Mouse (Mus musculus): ENCODE measurements around the gene Aknad1. TPM values are rescaled to one million over a fixed set of nuclear protein-coding genes. Genes with fewer than 3 reads are reported as not detected.

Aknad1 gene
- polyA plus RNA-seq, 1 experiment from 2014 or later, result 0.09 TPM

DNA sequence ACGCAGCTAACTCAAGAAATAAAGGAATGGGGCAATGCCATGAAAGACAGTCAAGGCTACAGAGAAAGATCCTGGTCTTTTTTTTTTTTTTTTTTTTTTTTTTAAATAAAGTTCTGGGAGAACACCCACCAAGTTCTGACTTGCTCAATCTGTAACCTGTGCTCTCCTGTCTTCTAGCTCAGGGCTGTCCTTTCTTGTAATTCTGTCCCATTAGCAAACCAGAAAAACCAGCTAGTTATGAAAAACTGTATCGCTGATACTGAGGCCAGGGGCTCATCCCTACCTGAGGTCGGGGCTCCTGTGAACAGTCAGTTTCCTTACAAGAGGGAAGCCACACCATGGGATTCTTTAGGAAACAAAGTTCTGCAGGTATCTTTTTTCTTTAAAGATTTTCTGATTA lies 51.0 kb downstream of the Aknad1 start:
- Histone ChIP-seq H3K4me2 (no peak overlapping the region), H3K4me3 (no peak overlapping the region), H3K9ac (no peak overlapping the region), H3K4me1 (peaks cover 7% of the 10 kb centered on the region; the same call in 1 of the 2 replicates), H3K27ac (no peak overlapping the region), H3K27me3 (no peaks in the 10 kb centered on the region), H3K36me3 (peaks cover 21% of the 10 kb centered on the region), H3K9me3 (no peaks in the 10 kb centered on the region)
- ATAC-seq (ENCODE audit: borderline replicate concordance, extremely low read depth, low FRiP score, low TSS enrichment), result no peak
- WGBS, result 81% methylated on average over 3 of the region's 3 CpGs

DNA sequence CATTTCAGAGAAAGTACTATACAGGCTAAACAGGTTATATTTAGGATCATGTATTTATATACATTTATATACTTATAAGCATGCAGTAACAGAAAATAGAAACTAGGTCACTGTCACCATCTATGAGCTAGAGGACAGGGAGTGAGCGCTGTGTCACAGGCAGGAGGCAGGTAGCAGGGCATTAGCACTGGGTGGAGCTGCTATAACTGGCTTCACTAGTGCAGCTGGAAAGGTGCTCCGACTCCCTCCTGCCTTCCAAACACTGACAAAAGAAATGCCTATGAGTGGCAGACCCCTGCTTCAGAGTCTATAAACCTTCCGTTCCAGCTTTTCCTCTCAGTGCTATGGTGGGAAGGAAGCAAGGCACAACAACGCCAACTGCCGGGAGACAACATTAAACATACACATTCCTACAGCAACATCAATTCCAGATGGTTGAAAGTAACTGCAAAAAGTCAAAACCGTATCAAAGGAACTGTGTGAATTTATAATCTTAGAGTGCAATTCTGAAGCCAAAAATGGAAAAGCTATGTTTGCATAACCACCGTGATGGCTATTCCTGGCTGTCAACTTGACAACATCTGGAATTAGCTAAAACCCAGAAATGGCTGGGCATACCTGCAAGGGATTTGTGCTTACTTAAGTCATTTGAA lies 51.7 kb downstream of the Aknad1 start:
- WGBS, result 53% methylated on average over 7 of the region's 7 CpGs
- Histone ChIP-seq H3K27me3 (no peaks in the 10 kb centered on the region), H3K9ac (no peak overlapping the region), H3K36me3 (peaks cover 24% of the 10 kb centered on the region), H3K4me1 (peaks cover 7% of the 10 kb centered on the region; the same call in 1 of the 2 replicates), H3K4me3 (no peak overlapping the region), H3K4me2 (no peak overlapping the region), H3K27ac (no peak overlapping the region), H3K9me3 (no peaks in the 10 kb centered on the region)
- no peak for ATAC-seq (ENCODE audit: borderline replicate concordance, extremely low read depth, low FRiP score, low TSS enrichment)

DNA sequence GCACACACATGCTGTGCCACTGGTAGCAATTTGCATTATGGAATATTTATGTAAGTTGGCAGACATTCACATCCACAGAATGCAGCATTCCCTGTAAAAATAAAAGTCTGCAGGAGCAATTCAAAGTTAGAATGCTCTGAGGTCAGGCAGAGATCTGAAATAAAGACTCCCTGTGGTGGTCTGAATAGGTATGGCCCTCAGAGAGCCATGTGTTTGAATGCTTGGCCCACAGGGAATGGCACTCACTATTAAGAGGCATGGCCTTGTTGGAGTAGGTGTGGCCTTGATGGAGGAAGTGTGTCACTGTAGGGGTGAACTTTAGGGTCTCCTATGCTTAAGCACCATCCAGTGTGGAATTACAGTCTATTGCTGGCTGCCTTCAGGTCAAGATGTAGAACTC lies 53.0 kb downstream of the Aknad1 start:
- ATAC-seq (ENCODE audit: borderline replicate concordance, extremely low read depth, low FRiP score, low TSS enrichment), result no peak
- no peak overlapping the region for H3K27ac ChIP-seq
- no peaks in the 10 kb centered on the region for H3K27me3 ChIP-seq
- no peak overlapping the region for H3K9ac ChIP-seq
- no peak overlapping the region for H3K4me2 ChIP-seq
- H3K9me3 ChIP-seq, result no peaks in the 10 kb centered on the region
- no peak overlapping the region for H3K4me3 ChIP-seq
- peaks cover 7% of the 10 kb centered on the region; the same call in 1 of the 2 replicates for H3K4me1 ChIP-seq
- H3K36me3 ChIP-seq, result peaks cover 35% of the 10 kb centered on the region

DNA sequence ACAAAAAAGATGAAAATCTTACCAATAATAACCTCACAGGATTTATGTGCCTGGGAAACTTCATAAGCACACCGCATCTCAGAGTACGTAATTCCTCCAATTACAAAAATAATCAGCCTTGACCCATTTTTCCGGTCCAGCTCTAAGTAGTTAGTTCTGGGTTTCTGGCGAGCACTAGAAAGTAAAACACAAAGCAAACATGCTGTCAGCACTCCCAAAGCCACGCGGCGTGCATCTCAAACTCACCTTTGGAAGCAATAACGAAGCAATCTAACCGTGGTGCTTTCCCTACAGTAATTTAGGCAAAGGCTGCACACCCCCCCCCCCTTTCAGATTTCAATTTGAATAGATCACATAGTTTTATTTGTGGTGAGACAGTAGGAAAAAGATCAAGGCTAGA lies 55.3 kb downstream of the Aknad1 start:
- 81% methylated on average over 9 of the region's 9 CpGs for WGBS
- no peak overlapping the region for H3K4me2 ChIP-seq
- no peaks in the 10 kb centered on the region for H3K27me3 ChIP-seq
- peaks cover 51% of the 10 kb centered on the region for H3K36me3 ChIP-seq
- ATAC-seq (ENCODE audit: borderline replicate concordance, extremely low read depth, low FRiP score, low TSS enrichment), result no peak
- H3K4me1 ChIP-seq, result no peaks in the 10 kb centered on the region
- H3K27ac ChIP-seq, result no peak overlapping the region
- H3K9ac ChIP-seq, result no peak overlapping the region
- H3K4me3 ChIP-seq, result no peak overlapping the region
- no peaks in the 10 kb centered on the region for H3K9me3 ChIP-seq

DNA sequence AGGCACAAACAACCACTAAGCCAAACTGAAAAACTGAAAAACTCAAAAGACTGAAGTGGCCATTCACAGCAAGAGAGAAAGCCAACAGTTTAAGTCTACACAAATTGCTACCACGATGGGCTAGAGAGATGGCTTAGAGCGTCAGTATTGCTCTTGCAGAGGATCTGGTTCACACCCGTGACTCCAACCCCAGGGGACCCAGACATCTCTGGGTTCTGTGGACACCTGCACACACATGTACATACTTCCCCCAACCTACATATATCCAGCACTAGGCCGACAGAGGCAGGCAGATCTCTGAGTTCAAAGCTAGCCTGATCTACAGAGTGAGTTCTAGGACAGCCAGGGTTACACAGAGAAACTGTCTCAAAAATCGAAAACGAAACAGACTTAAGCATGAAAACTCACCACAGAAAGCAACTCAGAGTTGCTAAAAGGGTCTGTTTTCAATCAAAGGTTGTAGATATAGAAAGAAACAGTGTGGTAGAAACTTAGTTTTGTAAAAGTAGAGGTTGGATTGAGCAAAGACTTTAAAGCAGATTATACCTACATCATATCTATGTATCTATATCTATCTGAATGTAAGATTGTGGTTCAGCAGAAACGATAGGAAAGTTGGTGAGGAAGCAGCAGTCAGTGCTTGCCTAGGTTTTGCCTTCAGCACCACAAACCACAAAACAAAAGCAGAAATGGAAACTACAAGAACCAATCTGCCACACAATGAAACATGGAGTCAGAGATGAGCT lies 56.3 kb downstream of the Aknad1 start:
- no peak overlapping the region for H3K9ac ChIP-seq
- H3K4me2 ChIP-seq, result no peak overlapping the region
- no peak for ATAC-seq (ENCODE audit: borderline replicate concordance, extremely low read depth, low FRiP score, low TSS enrichment)
- H3K4me3 ChIP-seq, result no peak overlapping the region
- H3K4me1 ChIP-seq, result no peaks in the 10 kb centered on the region
- H3K27me3 ChIP-seq, result no peaks in the 10 kb centered on the region
- peaks cover 60% of the 10 kb centered on the region for H3K36me3 ChIP-seq
- 91% methylated on average over 7 of the region's 7 CpGs for WGBS
- no peak overlapping the region for H3K27ac ChIP-seq
- H3K9me3 ChIP-seq, result no peaks in the 10 kb centered on the region

DNA sequence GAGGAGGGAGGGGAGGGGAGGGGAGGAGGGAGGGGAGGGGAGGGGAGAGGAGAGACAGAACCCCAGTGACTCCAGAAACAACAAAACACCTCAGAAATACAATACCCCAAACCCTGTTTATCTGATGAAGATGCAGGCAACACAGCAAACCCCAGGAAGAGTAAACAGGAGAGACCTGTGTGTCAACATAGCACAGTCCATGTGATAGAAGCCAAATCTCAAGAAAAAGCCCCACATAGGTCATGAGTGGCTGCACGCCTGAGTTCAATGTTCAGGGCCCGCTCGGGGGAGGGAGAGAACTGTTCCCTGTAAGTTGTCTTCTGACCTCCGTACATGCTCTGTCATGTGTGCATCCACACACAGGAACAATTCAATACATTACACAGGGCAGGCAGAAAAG lies 56.9 kb downstream of the Aknad1 start:
- Histone ChIP-seq H3K9me3 (no peaks in the 10 kb centered on the region), H3K27ac (no peak overlapping the region), H3K36me3 (peaks cover 67% of the 10 kb centered on the region), H3K4me2 (no peak overlapping the region), H3K4me1 (no peaks in the 10 kb centered on the region), H3K4me3 (no peak overlapping the region), H3K27me3 (no peaks in the 10 kb centered on the region), H3K9ac (no peak overlapping the region)
- ATAC-seq (ENCODE audit: borderline replicate concordance, extremely low read depth, low FRiP score, low TSS enrichment), result no peak
- WGBS, result 85% methylated on average over 4 of the region's 4 CpGs

DNA sequence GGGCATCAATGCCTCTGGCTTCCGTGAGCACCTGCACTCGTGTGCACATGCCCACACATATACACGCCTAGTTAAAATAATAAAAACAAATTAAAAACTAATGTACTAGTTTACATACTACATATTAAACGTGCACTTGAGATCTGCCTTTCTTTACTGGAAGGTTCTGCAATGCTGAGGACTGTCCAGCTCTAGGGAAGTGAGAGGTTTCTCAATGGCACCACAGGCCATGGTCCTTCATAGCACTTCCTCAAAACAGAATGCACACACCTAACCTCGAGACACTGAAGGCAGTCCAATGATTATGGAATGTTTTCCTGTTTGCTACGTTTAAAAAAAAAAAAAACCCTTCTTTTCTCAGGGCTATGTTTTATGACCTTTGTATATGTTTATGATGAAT lies 58.3 kb downstream of the Aknad1 start:
- H3K27ac ChIP-seq, result no peak overlapping the region
- H3K9ac ChIP-seq, result no peak overlapping the region
- H3K9me3 ChIP-seq, result no peaks in the 10 kb centered on the region
- ATAC-seq (ENCODE audit: borderline replicate concordance, extremely low read depth, low FRiP score, low TSS enrichment), result no peak
- no peak overlapping the region for H3K4me2 ChIP-seq
- no peaks in the 10 kb centered on the region for H3K4me1 ChIP-seq
- H3K27me3 ChIP-seq, result no peaks in the 10 kb centered on the region
- H3K4me3 ChIP-seq, result no peak overlapping the region
- WGBS, result 85% methylated on average over 6 of the region's 6 CpGs
- H3K36me3 ChIP-seq, result peaks cover 73% of the 10 kb centered on the region

DNA sequence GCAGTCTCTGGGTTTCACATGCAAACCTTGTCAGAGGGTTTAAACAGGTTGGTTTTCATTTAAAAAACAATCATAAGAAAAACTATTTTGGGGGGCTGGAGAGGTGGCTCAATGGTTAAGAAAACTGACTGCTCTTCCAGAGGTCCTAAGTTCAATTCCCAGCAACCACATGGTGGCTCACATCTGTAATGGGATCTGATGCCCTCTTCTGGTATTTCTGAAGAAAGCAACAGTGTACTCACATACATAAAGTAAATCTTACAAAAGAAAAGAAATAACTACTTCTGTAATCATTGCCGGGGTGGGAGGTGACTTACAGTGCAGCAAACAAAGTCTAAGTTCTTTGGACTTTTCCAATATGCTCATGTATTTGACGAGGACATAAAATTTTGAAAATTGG lies 58.9 kb downstream of the Aknad1 start:
- peaks cover 78% of the 10 kb centered on the region for H3K36me3 ChIP-seq
- WGBS, result 78% methylated on average over 2 of the region's 2 CpGs

DNA sequence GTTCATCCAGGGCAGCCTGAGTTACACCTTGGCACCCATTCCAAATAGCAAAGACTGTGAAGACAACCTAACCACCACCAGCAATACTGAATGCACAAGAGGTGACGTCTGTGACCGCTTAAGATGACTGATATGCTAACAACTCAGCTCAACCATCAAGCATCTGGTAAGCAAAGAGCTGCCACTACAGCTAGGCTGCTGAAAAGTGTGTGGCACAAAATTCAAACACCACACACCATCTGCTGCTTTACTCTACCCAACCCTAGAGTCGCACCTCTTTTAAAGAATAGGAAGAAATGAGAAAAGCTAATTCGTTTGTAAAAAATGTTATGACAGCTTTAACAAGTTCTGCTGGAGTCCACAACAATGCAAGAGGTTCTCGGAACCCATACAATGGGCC lies 66.2 kb downstream of the Aknad1 start:
- ATAC-seq (ENCODE audit: borderline replicate concordance, extremely low read depth, low FRiP score, low TSS enrichment), result no peak
- Histone ChIP-seq H3K4me3 (no peak overlapping the region), H3K27ac (no peak overlapping the region), H3K9me3 (no peaks in the 10 kb centered on the region), H3K4me2 (no peak overlapping the region), H3K27me3 (no peaks in the 10 kb centered on the region), H3K36me3 (peaks cover 44% of the 10 kb centered on the region), H3K4me1 (no peaks in the 10 kb centered on the region), H3K9ac (no peak overlapping the region)
- 85% methylated on average over 5 of the region's 5 CpGs for WGBS

More for the DNA sequence above, 58.9 kb downstream of the Aknad1 start:
- Histone ChIP-seq H3K9me3 (no peaks in the 10 kb centered on the region), H3K4me1 (no peaks in the 10 kb centered on the region), H3K4me3 (no peak overlapping the region), H3K9ac (no peak overlapping the region), H3K27me3 (no peaks in the 10 kb centered on the region), H3K4me2 (no peak overlapping the region), H3K27ac (no peak overlapping the region)
- ATAC-seq (ENCODE audit: borderline replicate concordance, extremely low read depth, low FRiP score, low TSS enrichment), result no peak

DNA sequence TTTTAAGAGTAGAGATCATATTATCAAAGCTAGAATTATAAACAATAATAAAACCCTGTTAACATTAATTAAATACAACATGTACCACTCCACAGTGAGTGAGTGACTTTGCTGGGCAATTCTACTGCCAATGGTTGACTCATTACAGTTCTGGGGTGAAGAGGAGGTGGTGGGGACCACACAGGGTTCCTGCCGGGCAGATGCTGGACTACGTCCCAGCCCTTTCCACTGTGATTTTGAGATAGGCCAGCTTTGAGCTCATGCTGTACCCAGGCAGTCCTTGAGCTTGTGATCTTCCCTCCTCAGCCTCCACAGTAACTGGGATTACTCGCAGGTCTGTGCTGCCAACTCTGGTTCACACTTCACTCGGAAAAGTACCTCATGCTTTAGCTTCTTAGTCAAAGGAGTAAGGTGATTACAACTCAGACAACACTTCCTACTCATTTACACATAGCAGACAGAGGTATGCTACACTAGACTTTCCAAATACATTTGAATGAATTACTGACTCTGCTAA lies 71.3 kb downstream of the Aknad1 start:
- 56% methylated on average over 4 of the region's 4 CpGs for WGBS
- ATAC-seq (ENCODE audit: borderline replicate concordance, extremely low read depth, low FRiP score, low TSS enrichment), result peak; percentile 49; the same call in 1 of the 2 replicates

DNA sequence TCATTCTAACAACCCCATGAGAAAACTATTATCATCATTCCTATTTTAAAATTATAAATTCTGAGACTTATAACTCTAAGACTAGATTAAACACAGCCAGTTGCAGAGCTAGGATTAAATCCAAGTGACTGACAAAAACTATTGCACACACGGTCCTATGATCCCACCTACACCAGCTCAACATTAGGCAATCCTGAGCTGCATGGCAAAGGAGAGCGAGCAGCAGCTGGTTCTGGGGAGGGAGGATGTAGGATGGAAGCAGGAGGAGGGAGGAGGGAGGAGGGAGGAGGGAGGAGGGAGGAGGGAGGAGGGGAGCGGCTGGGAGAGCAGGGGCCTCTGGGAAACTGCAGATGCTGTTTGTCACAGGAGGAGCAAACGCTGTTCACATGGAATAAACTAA lies 76.2 kb downstream of the Aknad1 start:
- Histone ChIP-seq H3K36me3 (peaks cover 34% of the 10 kb centered on the region), H3K27ac (no peak overlapping the region), H3K4me2 (no peak overlapping the region), H3K4me3 (no peak overlapping the region), H3K4me1 (no peaks in the 10 kb centered on the region), H3K27me3 (no peaks in the 10 kb centered on the region), H3K9me3 (no peaks in the 10 kb centered on the region), H3K9ac (no peak overlapping the region)
- ATAC-seq (ENCODE audit: borderline replicate concordance, extremely low read depth, low FRiP score, low TSS enrichment), result no peak
- WGBS, result 55% methylated on average over 4 of the region's 4 CpGs

More for the DNA sequence above, 71.3 kb downstream of the Aknad1 start:
- H3K4me1 ChIP-seq, result no peaks in the 10 kb centered on the region
- H3K9me3 ChIP-seq, result no peaks in the 10 kb centered on the region
- no peak overlapping the region for H3K4me2 ChIP-seq
- H3K27me3 ChIP-seq, result no peaks in the 10 kb centered on the region
- no peak overlapping the region for H3K4me3 ChIP-seq
- H3K36me3 ChIP-seq, result peaks cover 20% of the 10 kb centered on the region
- H3K9ac ChIP-seq, result no peak overlapping the region
- no peak overlapping the region for H3K27ac ChIP-seq

DNA sequence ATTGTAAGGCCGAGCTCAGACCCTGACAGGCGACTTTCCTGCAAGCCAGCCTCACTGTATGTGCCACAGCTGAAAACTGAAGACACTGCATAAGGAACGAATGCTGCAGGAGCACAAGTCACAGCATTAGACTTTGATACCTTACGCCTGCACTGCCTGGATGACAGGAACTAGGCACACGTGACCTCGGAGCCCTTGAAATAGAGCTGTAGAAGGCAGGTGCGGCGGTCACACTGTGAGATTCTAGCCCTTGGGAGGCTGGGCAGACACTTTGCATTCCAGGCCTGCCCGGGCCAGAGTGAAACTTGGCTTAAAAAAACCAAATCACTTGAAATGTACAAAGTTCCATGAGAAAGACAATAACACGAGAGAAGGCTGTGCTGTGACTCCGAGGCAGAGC lies 91.0 kb downstream of the Aknad1 start:
- Histone ChIP-seq H3K4me2 (no peak overlapping the region), H3K27me3 (no peaks in the 10 kb centered on the region), H3K9ac (no peak overlapping the region), H3K4me1 (peaks cover 5% of the 10 kb centered on the region; the same call in 1 of the 2 replicates), H3K27ac (peak overlapping the region; percentile 64), H3K4me3 (no peak overlapping the region), H3K9me3 (no peaks in the 10 kb centered on the region), H3K36me3 (peaks cover 11% of the 10 kb centered on the region)
- 66% methylated on average over 11 of the region's 11 CpGs for WGBS
- peak; percentile 79; the same call in 1 of the 2 replicates for ATAC-seq (ENCODE audit: borderline replicate concordance, extremely low read depth, low FRiP score, low TSS enrichment)
